Mouse (Mus musculus): ENCODE results near the gene Tbc1d9b.
"Not testable (repeated sequence)": the region's sequence is repeated elsewhere in the genome, so short reads cannot be mapped to it uniquely, and the experiment has no call there.

DNA sequence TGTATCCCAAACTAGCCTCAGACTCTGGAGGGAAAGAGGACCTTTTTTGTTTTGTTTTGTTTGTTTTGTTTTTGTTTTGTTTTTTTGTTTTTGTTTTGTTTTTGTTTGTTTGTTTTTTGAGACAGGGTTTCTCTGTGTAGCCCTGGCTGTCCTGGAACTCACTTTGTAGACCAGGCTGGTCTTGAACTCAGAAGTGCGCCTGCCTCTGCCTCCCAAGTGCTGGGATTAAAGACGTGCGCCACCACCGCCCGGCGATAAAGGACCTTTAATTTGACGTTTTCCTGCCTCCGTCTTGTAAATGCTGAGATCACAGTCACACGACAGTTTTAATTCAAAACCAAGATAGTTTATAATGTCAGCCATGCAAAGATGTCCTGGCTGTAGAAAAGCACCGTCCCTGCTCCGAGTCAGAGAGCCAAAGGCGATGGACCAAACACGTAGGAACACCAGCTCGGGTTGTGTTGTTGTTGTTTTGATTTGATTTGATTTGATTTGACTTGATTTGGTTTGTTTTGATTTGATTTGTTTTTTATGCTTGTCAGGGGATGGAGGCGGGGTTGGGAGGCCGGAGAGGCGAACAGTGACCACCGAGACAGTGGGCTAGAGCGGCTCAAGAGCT lies 43.0 kb downstream of the Tbc1d9b start, which contains the start of gene Mrnip:
- TF ChIP-seq CTCF (IDR thresholded peaks at IDR 0.05; ENCODE audit: control insufficient read depth, insufficient read depth, insufficient read length); MYOD1 (IDR thresholded peaks at IDR 0.05; ENCODE audit: control insufficient read depth, insufficient read length, low read depth): not testable (repeated sequence)
